8 mouse cellular contexts compared by ENCODE assay signal in the genomic region with DNA sequence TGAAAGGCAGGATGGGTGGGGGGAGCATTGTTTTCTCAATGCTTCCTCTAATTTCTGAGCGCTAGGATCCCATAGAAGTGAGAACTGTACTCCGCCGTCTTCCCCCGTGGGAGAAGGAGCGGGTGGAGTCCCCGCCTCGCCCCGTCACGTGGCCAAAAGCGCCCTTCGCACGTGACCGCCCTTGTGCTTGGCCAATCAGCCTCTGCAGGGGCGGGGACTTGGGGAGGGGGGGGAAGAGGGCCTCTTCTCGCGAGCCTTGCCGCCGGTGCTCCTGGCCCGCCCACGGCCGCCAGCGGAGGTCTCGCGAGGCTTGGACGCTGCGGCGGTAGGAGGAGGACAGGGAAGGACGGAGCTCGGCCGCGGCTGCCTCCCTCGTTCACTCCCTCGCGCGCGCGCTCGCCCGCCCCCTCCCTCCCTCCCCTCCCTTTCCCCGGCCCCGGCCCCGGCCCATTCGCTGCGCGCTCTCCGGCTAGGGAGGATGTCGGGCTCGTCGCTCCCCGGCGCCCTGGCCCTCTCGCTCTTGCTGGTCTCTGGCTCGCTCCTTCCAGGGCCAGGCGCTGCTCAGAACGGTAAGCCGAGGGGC. TPM values are rescaled to one million over a fixed set of nuclear protein-coding genes. Genes with fewer than 3 reads are reported as not detected.
A peak's percentile ranks its signal among the peaks of the same experiment; 100 is the strongest.
DNase-seq lines count a peak whose midpoint lies in the region; ATAC-seq and TF ChIP-seq lines count a peak whose summit lies in the region.

A gene (plus strand): TSS at position 283 of the 583 bp plus-strand sequence.

- H3K4me1 ChIP-seq in bone marrow macrophage, adult 2 months (ENCODE audit: control insufficient read depth, insufficient read depth, low read length), result peaks cover 23% of the 10 kb centered on the region
- H3K4me1 ChIP-seq in embryonic fibroblast, embryonic 13.5 days (ENCODE audit: control insufficient read depth, insufficient read depth, low read length), result peaks cover 10% of the 10 kb centered on the region; the same call in 1 of the 2 replicates
- peaks cover 9% of the 10 kb centered on the region for H3K4me1 ChIP-seq in kidney, embryonic 14.5 days (ENCODE audit: control insufficient read depth, insufficient read depth, low read length)
- H3K4me1 ChIP-seq in limb, embryonic 15.5 days, result peaks cover 5% of the 10 kb centered on the region

- peak; percentile 98 for ATAC-seq in kidney, embryonic 14.5 days (ENCODE audit: low FRiP score, low TSS enrichment)
- peak; percentile 99 for ATAC-seq in limb, embryonic 15.5 days (ENCODE audit: insufficient number of reproducible peaks, low FRiP score, low TSS enrichment, low read depth)

- under 1% methylated on average over 48 of the region's 56 CpGs for WGBS in kidney, embryonic 14.5 days
- 0% methylated on average over 25 of the region's 56 CpGs for WGBS in limb, embryonic 15.5 days

- no peaks in the 10 kb centered on the region for H3K36me3 ChIP-seq in kidney, embryonic 14.5 days (ENCODE audit: control insufficient read depth, insufficient read depth, low read length)
- H3K36me3 ChIP-seq in limb, embryonic 15.5 days, result no peaks in the 10 kb centered on the region

- H3K4me3 ChIP-seq in bone marrow macrophage, adult 2 months (ENCODE audit: insufficient read depth, low read length), result peak within 1 kb of the TSS; percentile 86
- H3K4me3 ChIP-seq in embryonic fibroblast, embryonic 13.5 days (ENCODE audit: insufficient read depth, low read length), result peak within 1 kb of the TSS; percentile 99
- peak within 1 kb of the TSS; percentile 97 for H3K4me3 ChIP-seq in kidney, embryonic 14.5 days (ENCODE audit: low read length)
- H3K4me3 ChIP-seq in limb, embryonic 15.5 days, result peak within 1 kb of the TSS; percentile 92

- H3K4me2 ChIP-seq in kidney, embryonic 14.5 days (replicated peaks; ENCODE audit: low read depth, low read length), result peak within 1 kb of the TSS; percentile 81
- H3K4me2 ChIP-seq in limb, embryonic 15.5 days, result peak within 1 kb of the TSS; percentile 63

- DNase-seq in A20 (ENCODE audit: low read depth, low spot score), result peak; percentile 98
- peak; percentile 97 to 98 for DNase-seq in heart, adult 9 months (ENCODE audit: low spot score in 2 of 2)
- DNase-seq in monocyte, adult 2 months (ENCODE audit: low read depth in 1 of 2, low spot score in 2 of 2), result peak; percentile 92 to 95
- peak; percentile 98 for DNase-seq in spleen, postnatal 36 days (ENCODE audit: low spot score in 2 of 2)

- H3K9me3 ChIP-seq in kidney, embryonic 14.5 days (ENCODE audit: control insufficient read depth, low read length), result no peaks in the 10 kb centered on the region
- H3K9me3 ChIP-seq in limb, embryonic 15.5 days, result no peaks in the 10 kb centered on the region

- peak within 1 kb of the TSS; percentile 95 for H3K9ac ChIP-seq in kidney, embryonic 14.5 days (ENCODE audit: low read depth, low read length)
- peak within 1 kb of the TSS; percentile 99 for H3K9ac ChIP-seq in limb, embryonic 15.5 days

- H3K27me3 ChIP-seq in kidney, embryonic 14.5 days (ENCODE audit: control insufficient read depth, insufficient read depth, low read length), result no peaks in the 10 kb centered on the region
- no peaks in the 10 kb centered on the region for H3K27me3 ChIP-seq in limb, embryonic 15.5 days

- no peak for TF ChIP-seq CTCF in bone marrow macrophage, adult 2 months (IDR thresholded peaks at IDR 0.05; ENCODE audit: low read depth, low read length)
- TF ChIP-seq CTCF in embryonic fibroblast, embryonic 13.5 days (IDR thresholded peaks at IDR 0.05; ENCODE audit: borderline replicate concordance, insufficient read depth, low read length), result no peak

- peak; percentile 68; the same call in 1 of the 2 replicates for TF ChIP-seq POLR2A in bone marrow macrophage, adult 2 months (IDR thresholded peaks at IDR 0.05; ENCODE audit: borderline replicate concordance, low read depth, low read length)
- TF ChIP-seq POLR2A in embryonic fibroblast, embryonic 13.5 days (IDR thresholded peaks at IDR 0.05; ENCODE audit: low read depth, low read length), result peak; percentile 88

- H3K27ac ChIP-seq in bone marrow macrophage, adult 2 months (ENCODE audit: insufficient read depth, low read depth, low read length), result peak within 1 kb of the TSS; percentile 89
- peak within 1 kb of the TSS; percentile 93 for H3K27ac ChIP-seq in embryonic fibroblast, embryonic 13.5 days (ENCODE audit: insufficient read depth, low read length)
- H3K27ac ChIP-seq in kidney, embryonic 14.5 days (ENCODE audit: low read depth, low read length), result peak within 1 kb of the TSS; percentile 97
- H3K27ac ChIP-seq in limb, embryonic 15.5 days, result peak within 1 kb of the TSS; percentile 96

RNA-seq across cellular contexts. Expression of the gene that starts here (rescaled TPM):
- polyA plus RNA-seq in bone marrow macrophage, adult 2 months (2012; ENCODE audit: insufficient read depth, insufficient read length, missing spikeins), result 570 and 586 TPM in 2 replicates
- polyA plus RNA-seq in embryonic fibroblast, embryonic 13.5 days (2011; ENCODE audit: insufficient read length, low read depth, missing spikeins), result 514 and 525 TPM in 2 replicates
- polyA plus RNA-seq in kidney, embryonic 14.5 days (2014; fragmentation: Nextera tagmentation; extraction: Ambion mirVana), result 110 and 128 TPM in 2 replicates
- 124 and 129 TPM in 2 replicates for polyA plus RNA-seq in limb, embryonic 15.5 days (2015; fragmentation: Nextera tagmentation; extraction: Ambion mirVana)

Comparison
In these comparisons a context has a peak if more than half of its experiments do, and no peak if none do; other contexts are left out.
1. Peak in every context shown above with its lines: DNase-seq, ATAC-seq, H3K4me3 ChIP-seq and H3K27ac ChIP-seq.